Comparison of ENCODE assay signal across 8 mouse cellular contexts in genomic region chr5:135001309-135001708, GRCm38 (mm10). TPM values are rescaled to one million over a fixed set of nuclear protein-coding genes. Genes with fewer than 3 reads are reported as not detected.
DNase-seq lines count a peak whose midpoint lies in the region; ATAC-seq and TF ChIP-seq lines count a peak whose summit lies in the region.

No protein-coding gene starts in this region.

- H3K4me2 ChIP-seq in embryonic facial prominence, embryonic 12.5 days (replicated peaks) = peak overlapping the region; percentile 37
- H3K4me2 ChIP-seq in intestine, embryonic 14.5 days (ENCODE audit: low read length) = peak overlapping the region; percentile 20; the same call in 1 of the 2 replicates
- 0 out of 2 replicates have a peak overlapping the region, but pooled peaks have one; percentile 6 for H3K4me2 ChIP-seq in liver, embryonic 14.5 days (ENCODE audit: low read depth)

- no peaks in the 10 kb centered on the region for H3K36me3 ChIP-seq in ES-E14 (ENCODE audit: control insufficient read depth, insufficient read depth, low read length, poor library complexity, severe bottlenecking)
- H3K36me3 ChIP-seq in embryonic facial prominence, embryonic 12.5 days = no peaks in the 10 kb centered on the region
- H3K36me3 ChIP-seq in intestine, embryonic 14.5 days (ENCODE audit: control insufficient read depth, insufficient read depth, low read length) = no peaks in the 10 kb centered on the region
- no peaks in the 10 kb centered on the region for H3K36me3 ChIP-seq in liver, embryonic 14.5 days (replicated peaks; ENCODE audit: control insufficient read depth, insufficient read depth, low read depth)

- TF ChIP-seq EP300 in liver, embryonic 14.5 days (IDR thresholded peaks at IDR 0.05; ENCODE audit: low read depth) = no peak

- peak overlapping the region in 1 of 2 experiments; percentile 17; a peak in 2 of 4 replicates for H3K4me3 ChIP-seq in ES-E14 (ENCODE audit: insufficient read depth in 1 of 2, low read depth in 1 of 2, low read length in 2 of 2, poor library complexity in 1 of 2, severe bottlenecking in 1 of 2)
- H3K4me3 ChIP-seq in embryonic facial prominence, embryonic 12.5 days = no peak overlapping the region
- no peak overlapping the region for H3K4me3 ChIP-seq in intestine, embryonic 14.5 days (ENCODE audit: low read depth, low read length)
- no peak overlapping the region for H3K4me3 ChIP-seq in liver, embryonic 14.5 days (ENCODE audit: insufficient read depth in 1 of 2, low read depth in 2 of 2, low read length in 2 of 2)

- 0 out of 2 replicates have a peak overlapping the region, but pooled peaks have one; percentile 16 for H3K9ac ChIP-seq in ES-E14 (ENCODE audit: insufficient read depth, low read depth, low read length, poor library complexity, severe bottlenecking)
- no peak overlapping the region for H3K9ac ChIP-seq in embryonic facial prominence, embryonic 12.5 days
- no peak overlapping the region for H3K9ac ChIP-seq in intestine, embryonic 14.5 days (ENCODE audit: low read length)
- H3K9ac ChIP-seq in liver, embryonic 14.5 days (replicated peaks) = no peak overlapping the region

- H3K4me1 ChIP-seq in ES-E14 (ENCODE audit: control insufficient read depth in 2 of 2, insufficient read depth in 2 of 2, low read length in 2 of 2, poor library complexity in 1 of 2) = peaks cover 0 to 15% of the 10 kb centered on the region in 2 experiments; a peak in 2 of 4 replicates
- peaks cover 11% of the 10 kb centered on the region for H3K4me1 ChIP-seq in embryonic facial prominence, embryonic 12.5 days
- H3K4me1 ChIP-seq in intestine, embryonic 14.5 days (replicated peaks; ENCODE audit: control insufficient read depth, insufficient read depth, low read length) = peaks cover 8% of the 10 kb centered on the region; the same call in 1 of the 2 replicates
- H3K4me1 ChIP-seq in liver, embryonic 14.5 days (replicated peaks; ENCODE audit: control insufficient read depth in 2 of 2, insufficient read depth in 2 of 2, low read length in 1 of 2) = no peaks in the 10 kb centered on the region

- no peaks in the 10 kb centered on the region for H3K9me3 ChIP-seq in ES-E14 (ENCODE audit: control insufficient read depth, insufficient read depth, low read depth, low read length)
- H3K9me3 ChIP-seq in embryonic facial prominence, embryonic 12.5 days = no peaks in the 10 kb centered on the region
- H3K9me3 ChIP-seq in intestine, embryonic 14.5 days (ENCODE audit: control insufficient read depth, low read length) = no peaks in the 10 kb centered on the region
- H3K9me3 ChIP-seq in liver, embryonic 14.5 days (ENCODE audit: control insufficient read depth, low read length) = no peaks in the 10 kb centered on the region

- in situ Hi-C loops in ES-E14 (cut with MboI; ENCODE audit: low sequenced_read_pairs in 2 of 2, unreplicated experiment in 2 of 2) = no loop called here

- DNase-seq in A20 (ENCODE audit: low read depth, low spot score) = peak; percentile 70
- DNase-seq in ES-E14 (ENCODE audit: low read depth, low spot score) = peak; percentile 95
- DNase-seq in intestine, embryonic 14.5 days (ENCODE audit: low spot score) = peak; percentile 87
- no peak for DNase-seq in liver, embryonic 14.5 days (ENCODE audit: low read depth in 3 of 3, low spot score in 3 of 3)
- peak; percentile 65 for DNase-seq in neural tube, embryonic 10.5 days (ENCODE audit: extremely low spot score, low spot score)
- no peak for DNase-seq in frontal cortex, postnatal 14 days (ENCODE audit: low spot score in 2 of 2)

- no peaks in the 10 kb centered on the region for H3K27me3 ChIP-seq in embryonic facial prominence, embryonic 12.5 days
- H3K27me3 ChIP-seq in intestine, embryonic 14.5 days (replicated peaks; ENCODE audit: control insufficient read depth, insufficient read depth, low read length) = no peaks in the 10 kb centered on the region
- no peaks in the 10 kb centered on the region for H3K27me3 ChIP-seq in liver, embryonic 14.5 days (ENCODE audit: control insufficient read depth, insufficient read depth, low read length)

- peak; percentile 64 for TF ChIP-seq CTCF in liver, embryonic 14.5 days (IDR thresholded peaks at IDR 0.05; ENCODE audit: low read depth)

- WGBS in embryonic facial prominence, embryonic 12.5 days = 4% methylated on average over 14 of the region's 14 CpGs
- WGBS in intestine, embryonic 14.5 days = under 1% methylated on average over 14 of the region's 14 CpGs
- WGBS in liver, embryonic 14.5 days (ENCODE audit: insufficient replicate concordance) = 5% methylated on average over 14 of the region's 14 CpGs

- ATAC-seq in embryonic facial prominence, embryonic 12.5 days (ENCODE audit: insufficient number of reproducible peaks, insufficient read depth, low FRiP score, low TSS enrichment) = peak; percentile 61
- ATAC-seq in intestine, embryonic 14.5 days (replicated peaks; ENCODE audit: low FRiP score, low TSS enrichment, low read depth) = peak; percentile 89
- ATAC-seq in liver, embryonic 14.5 days (ENCODE audit: insufficient read depth) = peak; percentile 13; the same call in 1 of the 2 replicates
- no peak for ATAC-seq in erythroid progenitor cell, adult 5-6 weeks (replicated peaks; ENCODE audit: low FRiP score, poor library complexity, severe bottlenecking)

- H3K27ac ChIP-seq in ES-E14 (ENCODE audit: insufficient read depth, low read depth, low read length, poor library complexity, severe bottlenecking) = peak overlapping the region; percentile 66; the same call in 1 of the 2 replicates
- peak overlapping the region; percentile 37; the same call in 1 of the 2 replicates for H3K27ac ChIP-seq in embryonic facial prominence, embryonic 12.5 days
- peak overlapping the region; percentile 81 for H3K27ac ChIP-seq in intestine, embryonic 14.5 days (ENCODE audit: low read depth)
- H3K27ac ChIP-seq in liver, embryonic 14.5 days = no peak overlapping the region

TF ChIP-seq in ES-E14, 5 proteins besides CTCF, POLR2A, EP300 and RAD21:
- peak; percentile 61; the same call in 1 of the 2 replicates for TF ChIP-seq HCFC1 (IDR thresholded peaks at IDR 0.05; ENCODE audit: borderline replicate concordance, insufficient read depth, low read length)
- no peak for TF ChIP-seq CHD2 (IDR thresholded peaks at IDR 0.05; ENCODE audit: low read depth, low read length)
- no peak for TF ChIP-seq ZC3H11A (IDR thresholded peaks at IDR 0.05; ENCODE audit: borderline replicate concordance, low read depth, low read length)
- TF ChIP-seq ZNF384 (IDR thresholded peaks at IDR 0.05; ENCODE audit: low read depth, low read length) = no peak
- TF ChIP-seq MAFK (IDR thresholded peaks at IDR 0.05; ENCODE audit: insufficient read depth, low read depth, low read length) = no peak

RNA-seq across cellular contexts. Expression of gene Abhd11, which starts 7.6 kb away (rescaled TPM):
- total RNA-seq in ES-E14 (2012; rRNA removed) = 64.8 and 105 TPM in 2 replicates
- polyA plus RNA-seq in embryonic facial prominence, embryonic 12.5 days (2016; fragmentation: Nextera tagmentation; extraction: Ambion mirVana) = 49.8 and 51.9 TPM in 2 replicates
- 99.7 and 104 TPM in 2 replicates for polyA plus RNA-seq in intestine, embryonic 14.5 days (2014; fragmentation: Nextera tagmentation; extraction: Ambion mirVana)
- polyA plus RNA-seq in liver, embryonic 14.5 days (2012; rRNA removed) = 27.0 and 27.9 TPM in 2 replicates
- 23.1 and 25.1 TPM in 2 replicates for polyA plus RNA-seq in liver, embryonic 14.5 days (2014; fragmentation: Nextera tagmentation; extraction: Ambion mirVana)
- 15.9 and 29.8 TPM in 2 replicates for total RNA-seq in erythroid progenitor cell, adult 5-6 weeks (2015; ENCODE audit: low replicate concordance)
- total RNA-seq in erythroid progenitor cell, adult 5-6 weeks (2017; ENCODE audit: low replicate concordance) = 3.9 and 4.3 TPM in 2 replicates

RNA-seq across cellular contexts. Expression of gene Cldn3, which starts 15.3 kb away (rescaled TPM):
- total RNA-seq in ES-E14 (2012; rRNA removed) = 8.4 and 24.1 TPM in 2 replicates
- 14.8 and 20.5 TPM in 2 replicates for polyA plus RNA-seq in embryonic facial prominence, embryonic 12.5 days (2016; fragmentation: Nextera tagmentation; extraction: Ambion mirVana)
- polyA plus RNA-seq in intestine, embryonic 14.5 days (2014; fragmentation: Nextera tagmentation; extraction: Ambion mirVana) = 113 and 143 TPM in 2 replicates
- 0.47 and 0.73 TPM in 2 replicates for polyA plus RNA-seq in liver, embryonic 14.5 days (2012; rRNA removed)
- polyA plus RNA-seq in liver, embryonic 14.5 days (2014; fragmentation: Nextera tagmentation; extraction: Ambion mirVana) = 0.43 and 0.47 TPM in 2 replicates
- not detected in 2 replicates for total RNA-seq in erythroid progenitor cell, adult 5-6 weeks (2015; ENCODE audit: low replicate concordance)
- not detected in 2 replicates for total RNA-seq in erythroid progenitor cell, adult 5-6 weeks (2017; ENCODE audit: low replicate concordance)

RNA-seq across cellular contexts. Expression of gene Stx1a, which starts 22.0 kb away (rescaled TPM):
- total RNA-seq in ES-E14 (2012; rRNA removed) = 9.5 and 14.6 TPM in 2 replicates
- polyA plus RNA-seq in embryonic facial prominence, embryonic 12.5 days (2016; fragmentation: Nextera tagmentation; extraction: Ambion mirVana) = 20.4 and 20.7 TPM in 2 replicates
- polyA plus RNA-seq in intestine, embryonic 14.5 days (2014; fragmentation: Nextera tagmentation; extraction: Ambion mirVana) = 15.9 and 20.2 TPM in 2 replicates
- 2.0 and 2.3 TPM in 2 replicates for polyA plus RNA-seq in liver, embryonic 14.5 days (2012; rRNA removed)
- 0.72 and 0.73 TPM in 2 replicates for polyA plus RNA-seq in liver, embryonic 14.5 days (2014; fragmentation: Nextera tagmentation; extraction: Ambion mirVana)
- total RNA-seq in erythroid progenitor cell, adult 5-6 weeks (2015; ENCODE audit: low replicate concordance) = not detected in 2 replicates
- total RNA-seq in erythroid progenitor cell, adult 5-6 weeks (2017; ENCODE audit: low replicate concordance) = not detected in 2 replicates

RNA-seq across cellular contexts. Expression of gene Cldn4, which starts 54.6 kb away (rescaled TPM):
- 150 and 350 TPM in 2 replicates for total RNA-seq in ES-E14 (2012; rRNA removed)
- 11.8 and 14.6 TPM in 2 replicates for polyA plus RNA-seq in embryonic facial prominence, embryonic 12.5 days (2016; fragmentation: Nextera tagmentation; extraction: Ambion mirVana)
- polyA plus RNA-seq in intestine, embryonic 14.5 days (2014; fragmentation: Nextera tagmentation; extraction: Ambion mirVana) = 78.1 and 78.3 TPM in 2 replicates
- 0.35 and 0.39 TPM in 2 replicates for polyA plus RNA-seq in liver, embryonic 14.5 days (2012; rRNA removed)
- 0.29 TPM in 2 replicates for polyA plus RNA-seq in liver, embryonic 14.5 days (2014; fragmentation: Nextera tagmentation; extraction: Ambion mirVana)
- total RNA-seq in erythroid progenitor cell, adult 5-6 weeks (2015; ENCODE audit: low replicate concordance) = 0.84 TPM in 1 of 2 replicates, not detected in the other
- total RNA-seq in erythroid progenitor cell, adult 5-6 weeks (2017; ENCODE audit: low replicate concordance) = not detected in 2 replicates

Comparison
In these comparisons a context has a peak if more than half of its experiments do, and no peak if none do; other contexts are left out.
1. DNase-seq: peak in A20 (single experiment), ES-E14 (single experiment), intestine, embryonic 14.5 days (single experiment) and neural tube, embryonic 10.5 days (single experiment); none in liver, embryonic 14.5 days (0 of 3) and frontal cortex, postnatal 14 days (0 of 2).
2. Peak in every context shown above with its lines, with median percentiles within 50 percentile points of each other: H3K4me2 ChIP-seq.